In genomic region chr7:58719218-58719938, GRCm38 (mm10) we compare ENCODE assay signal across 18 mouse cellular contexts.
DNase-seq lines count a peak whose midpoint lies in the region; ATAC-seq lines count a peak whose summit lies in the region.
"Had no signal": no experiment of that assay in that cellular context is flagged by ENCODE, and none has a peak within 500 bp of the region (broad histone marks: within the 10 kb centered on the region; RNA-seq: fewer than 3 reads in every experiment).

No protein-coding gene starts in this region.

- H3K4me1 ChIP-seq in heart, embryonic 12.5 days (replicated peaks): peaks cover 24% of the 10 kb centered on the region
- peaks cover 24% of the 10 kb centered on the region for H3K4me1 ChIP-seq in limb, embryonic 13.5 days
- no peaks in the 10 kb centered on the region for H3K4me1 ChIP-seq in limb, embryonic 10.5 days
- H3K4me1 ChIP-seq: forebrain, embryonic 12.5 days; hindbrain, embryonic 15.5 days had no signal

- H3K9me3 ChIP-seq in heart, embryonic 12.5 days (replicated peaks): no peaks in the 10 kb centered on the region
- no peaks in the 10 kb centered on the region for H3K9me3 ChIP-seq in limb, embryonic 13.5 days
- H3K9me3 ChIP-seq in limb, embryonic 10.5 days (replicated peaks): no peaks in the 10 kb centered on the region
- H3K9me3 ChIP-seq: embryonic facial prominence, embryonic 13.5 days; forebrain, embryonic 12.5 days; heart, embryonic 15.5 days; hindbrain, embryonic 15.5 days had no signal

- no peaks in the 10 kb centered on the region for H3K36me3 ChIP-seq in heart, embryonic 12.5 days
- no peaks in the 10 kb centered on the region for H3K36me3 ChIP-seq in limb, embryonic 13.5 days
- H3K36me3 ChIP-seq in limb, embryonic 10.5 days: no peaks in the 10 kb centered on the region
- H3K36me3 ChIP-seq: embryonic facial prominence, embryonic 13.5 days; forebrain, embryonic 12.5 days; heart, embryonic 15.5 days; hindbrain, embryonic 15.5 days had no signal

- H3K27me3 ChIP-seq in heart, embryonic 12.5 days (replicated peaks): no peaks in the 10 kb centered on the region
- H3K27me3 ChIP-seq in limb, embryonic 13.5 days: no peaks in the 10 kb centered on the region
- H3K27me3 ChIP-seq in limb, embryonic 10.5 days (ENCODE audit: low read depth, poor library complexity, severe bottlenecking): no peaks in the 10 kb centered on the region
- H3K27me3 ChIP-seq: CH12.LX; embryonic facial prominence, embryonic 13.5 days; forebrain, embryonic 12.5 days; heart, embryonic 15.5 days; hindbrain, embryonic 15.5 days had no signal

- intact Hi-C loops in heart, postnatal 36 days (cut with DNase I): no loop called here

- no peak for ATAC-seq in heart, embryonic 12.5 days (ENCODE audit: insufficient number of reproducible peaks, low FRiP score)
- ATAC-seq in limb, embryonic 13.5 days (ENCODE audit: low FRiP score, low read depth): 0 out of 2 replicates have a peak, but pooled peaks have one; percentile 30

- H3K9ac ChIP-seq in heart, embryonic 12.5 days: no peak overlapping the region
- no peak overlapping the region for H3K9ac ChIP-seq in limb, embryonic 13.5 days
- H3K9ac ChIP-seq: embryonic facial prominence, embryonic 13.5 days; forebrain, embryonic 12.5 days; heart, embryonic 15.5 days; hindbrain, embryonic 15.5 days had no signal

- no peak overlapping the region for H3K4me2 ChIP-seq in heart, embryonic 12.5 days
- no peak overlapping the region for H3K4me2 ChIP-seq in limb, embryonic 13.5 days (replicated peaks)
- H3K4me2 ChIP-seq: embryonic facial prominence, embryonic 13.5 days; forebrain, embryonic 12.5 days; heart, embryonic 15.5 days; hindbrain, embryonic 15.5 days had no signal

- no peak overlapping the region for H3K4me3 ChIP-seq in heart, embryonic 12.5 days
- no peak overlapping the region for H3K4me3 ChIP-seq in limb, embryonic 13.5 days
- no peak overlapping the region for H3K4me3 ChIP-seq in limb, embryonic 10.5 days
- H3K4me3 ChIP-seq: embryonic facial prominence, embryonic 13.5 days; forebrain, embryonic 12.5 days; heart, embryonic 15.5 days; hindbrain, embryonic 15.5 days had no signal

- WGBS in heart, embryonic 12.5 days: 74% methylated on average over 4 of the region's 4 CpGs
- WGBS in limb, embryonic 13.5 days: 54% methylated on average over 4 of the region's 4 CpGs
- whole genome bisulfite sequencing in limb, embryonic 10.5 days: 82% methylated on average over 4 of the region's 4 CpGs

- H3K27ac ChIP-seq in heart, embryonic 12.5 days (ENCODE audit: poor library complexity, severe bottlenecking): peak overlapping the region; percentile 21; the same call in 1 of the 2 replicates
- H3K27ac ChIP-seq in limb, embryonic 13.5 days: no peak overlapping the region
- no peak overlapping the region for H3K27ac ChIP-seq in limb, embryonic 10.5 days
- H3K27ac ChIP-seq: embryonic facial prominence, embryonic 13.5 days; forebrain, embryonic 12.5 days; heart, embryonic 15.5 days; hindbrain, embryonic 15.5 days had no signal

- DNase-seq in heart, postnatal 36 days: no peak
- peak; percentile 30 for DNase-seq in kidney, adult 9 months
- DNase-seq in kidney, adult 18-20 months: no peak
- DNase-seq in limb, embryonic 10.5 days (ENCODE audit: low spot score): no peak
- DNase-seq in R1 (ENCODE audit: low read depth, low spot score): peak; percentile 7
- DNase-seq: adrenal gland, postnatal 10 days; cerebellum, adult 11 months; cerebellum, adult 8-10 months; cerebellum, postnatal 14 days; embryo, embryonic 11 days; gastrocnemius, postnatal 14 days had no signal

Comparison
In these comparisons a context has a peak if more than half of its experiments do, and no peak if none do; other contexts are left out.
1. DNase-seq: peak in kidney, adult 9 months (single experiment) and R1 (single experiment); none in heart, postnatal 36 days (0 of 2), kidney, adult 18-20 months (single experiment) and limb, embryonic 10.5 days (single experiment).